Mouse (Mus musculus) naive thymus-derived CD4-positive, alpha-beta T cell, adult 5 months (primary cell): ENCODE measurements around the gene Nudt10. TPM values are rescaled to one million over a fixed set of nuclear protein-coding genes. Genes with fewer than 3 reads are reported as not detected.

Source experiments
- polyA plus RNA-seq: library from polyadenylated mRNA; unstranded; fragments of 100-300 nt; shearing (Covaris generic); gene quantifications from one replicate; pipeline ENCODE4 v1.2.1, GENCODE M21; 2017

The Nudt10 gene
- not detected for polyA plus RNA-seq

GRCm38 (mm10) chrX:6172823-6173640 is at the start of gene Nudt10:
Gene Nudt10 (minus strand): TSS chrX:6173015.

Other genes starting within 250 kb of the Nudt10 start
- gene Nudt11, start 125.6 kb downstream of the Nudt10 start, polyA plus RNA-seq = not detected
- gene AU022751, start 89.6 kb downstream of the Nudt10 start, polyA plus RNA-seq = not detected
- not detected for gene Bmp15, start 147.7 kb upstream of the Nudt10 start, polyA plus RNA-seq
- gene Shroom4, start 226.8 kb upstream of the Nudt10 start, polyA plus RNA-seq = not detected